Mouse (Mus musculus) lung, embryonic 16.5 days (tissue): ENCODE results near the gene Nrros. TPM values are rescaled to one million over a fixed set of nuclear protein-coding genes. Genes with fewer than 3 reads are reported as not detected.
"Not testable (repeated sequence)": the region's sequence is repeated elsewhere in the genome, so short reads cannot be mapped to it uniquely, and the experiment has no call there.

Experiments used
- ATAC-seq: fragments of 200-750 bp; cut with Nextera tagmentation; 2 replicates; pipeline ENCODE4 v1.8.0; 2017; ENCODE audit warnings: low read depth, mild to moderate bottlenecking, moderate library complexity
- H3K27ac ChIP-seq: fragments of 300-500 bp; sonication (generic); 2 replicates; pipeline ENCODE4 v1.5.1; 2014; ENCODE audit warnings: mild to moderate bottlenecking, control low read depth, low read length
- H3K27me3 ChIP-seq: fragments of 300-500 bp; sonication (generic); 2 replicates; pipeline ENCODE4 v1.6.1; 2014; ENCODE audit warnings: low read depth, low read length, mixed read lengths; ENCODE audit not compliant: control insufficient read depth, insufficient read depth
- H3K36me3 ChIP-seq: fragments of 300-500 bp; sonication (generic); 2 replicates; pipeline ENCODE4 v1.6.1; 2014; ENCODE audit warnings: low read length; ENCODE audit not compliant: control insufficient read depth, insufficient read depth
- H3K4me1 ChIP-seq: fragments of 300-500 bp; sonication (generic); replicated peaks from 2 replicates; pipeline ENCODE4 v1.6.1; 2014; ENCODE audit warnings: low read length, mixed read lengths; ENCODE audit not compliant: control insufficient read depth, insufficient read depth
- H3K4me2 ChIP-seq: fragments of 300-500 bp; sonication (generic); 2 replicates; pipeline ENCODE4 v1.6.1; 2014; ENCODE audit warnings: low read depth, low read length, control low read depth
- H3K4me3 ChIP-seq: fragments of 300-500 bp; sonication (generic); 2 replicates; pipeline ENCODE4 v1.5.1; 2014; ENCODE audit warnings: mild to moderate bottlenecking, low read length, control low read depth
- H3K9ac ChIP-seq: fragments of 300-500 bp; sonication (generic); 2 replicates; pipeline ENCODE4 v1.6.1; 2014; ENCODE audit warnings: low read length, control low read depth
- H3K9me3 ChIP-seq: fragments of 300-500 bp; sonication (generic); 2 replicates; pipeline ENCODE4 v1.6.1; 2016; ENCODE audit warnings: low read length; ENCODE audit not compliant: control insufficient read depth
- WGBS: fragments of 180-500 bp; shearing (Covaris S2); extraction: QIAGEN DNeasy Blood & Tissue Kit; methylation state at CpG from one replicate; pipeline ENCODE4 v1.1.7; 2014; 5-methylcytosine and 5-hydroxymethylcytosine counted together
- polyA plus RNA-seq: library from polyadenylated mRNA; unstranded; fragments of >200 nt; fragmentation: Nextera tagmentation; extraction: Ambion mirVana; gene quantifications from 2 replicates; pipeline ENCODE4 v1.2.1, GENCODE M21; 2015

Nrros gene
- polyA plus RNA-seq, 1 experiment from 2014 or later: 45.8 TPM

DNA sequence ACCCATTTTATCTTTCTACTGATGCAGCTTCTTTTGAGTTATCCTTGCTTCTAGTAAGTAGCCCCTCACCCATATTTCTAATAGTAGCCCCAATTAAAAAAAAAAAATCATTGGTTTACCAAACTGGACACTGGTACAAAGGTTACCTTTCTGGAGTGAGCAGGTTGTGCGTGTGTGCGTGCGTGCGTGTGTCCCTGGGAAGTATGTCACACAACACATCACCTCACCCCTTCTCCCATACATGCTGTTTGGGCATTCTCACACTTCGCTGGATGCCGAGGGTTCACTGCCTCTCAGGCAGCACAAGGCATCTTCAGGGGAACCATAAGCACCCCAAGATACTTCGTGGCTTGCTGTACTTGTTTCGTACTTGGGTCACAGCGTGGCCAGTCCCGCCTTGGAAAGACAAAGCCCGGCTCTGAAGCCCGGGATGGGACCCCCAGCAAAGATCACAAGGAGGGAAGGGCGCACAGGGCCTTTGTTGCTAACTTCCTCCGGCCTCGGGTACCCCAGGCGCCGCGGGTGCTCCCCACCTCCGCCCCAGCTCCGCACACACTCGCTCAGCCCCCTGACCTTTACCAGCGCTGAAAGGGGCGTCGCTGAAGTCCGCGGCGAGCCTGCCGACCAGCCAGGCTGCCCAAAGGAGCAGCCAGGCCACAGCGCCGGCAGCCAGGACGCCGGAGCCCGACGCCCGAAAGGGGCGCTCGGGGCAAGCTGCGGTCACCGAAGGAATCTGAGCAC is 66.3 kb downstream of the Nrros start:
- H3K4me1 ChIP-seq: peaks cover 14% of the 10 kb centered on the region
- peaks cover 7% of the 10 kb centered on the region; the same call in 1 of the 2 replicates for H3K36me3 ChIP-seq
- under 1% methylated on average over 39 of the region's 39 CpGs for WGBS
- peak overlapping the region; percentile 83 for H3K4me2 ChIP-seq
- H3K9me3 ChIP-seq: no peaks in the 10 kb centered on the region
- H3K9ac ChIP-seq: peak overlapping the region; percentile 85
- no peaks in the 10 kb centered on the region for H3K27me3 ChIP-seq
- peak overlapping the region; percentile 70 for H3K4me3 ChIP-seq
- peak; percentile 82 for ATAC-seq
- H3K27ac ChIP-seq: peak overlapping the region; percentile 77

DNA sequence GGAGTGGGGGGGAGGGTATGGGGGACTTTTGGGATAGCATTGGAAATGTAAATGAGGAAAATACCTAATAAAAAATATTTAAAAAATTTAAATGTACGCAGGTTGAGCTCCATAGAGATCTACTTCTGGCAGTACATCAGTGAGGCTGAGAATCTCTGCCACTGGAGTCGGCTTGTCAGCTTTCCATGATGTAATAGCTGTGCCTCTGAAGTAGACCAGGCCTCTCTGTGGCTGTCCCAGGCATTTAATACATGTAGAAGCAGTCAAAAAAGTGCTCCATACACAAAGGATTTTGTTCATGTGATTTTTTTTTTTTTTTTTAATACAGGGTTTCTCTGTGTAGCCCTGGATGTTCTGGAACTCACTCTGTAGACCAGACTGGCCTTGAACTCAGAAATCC is 67.6 kb downstream of the Nrros start:
- not testable (repeated sequence) for H3K36me3 ChIP-seq, H3K4me2 ChIP-seq, ATAC-seq, H3K9ac ChIP-seq, H3K27me3 ChIP-seq, H3K4me3 ChIP-seq, H3K27ac ChIP-seq, H3K9me3 ChIP-seq
- WGBS: 68% methylated on average over 2 of the region's 2 CpGs
- H3K4me1 ChIP-seq: peaks cover 14% of the 10 kb centered on the region

Other genes with a start within 250 kb of the Nrros start
- 0.33 and 0.40 TPM in 2 replicates for gene Pigz, start 231.7 kb downstream of the Nrros start, polyA plus RNA-seq
- gene 0610012G03Rik, start 217.1 kb downstream of the Nrros start, polyA plus RNA-seq: 68.1 and 71.8 TPM in 2 replicates
- gene Ncbp2, start 217.1 kb downstream of the Nrros start, polyA plus RNA-seq: 102 and 107 TPM in 2 replicates
- 11.8 and 13.5 TPM in 2 replicates for gene Senp5, start 162.3 kb downstream of the Nrros start, polyA plus RNA-seq
- 33.1 and 36.5 TPM in 2 replicates for gene Pak2, start 86.3 kb downstream of the Nrros start, polyA plus RNA-seq
- 84.6 and 85.1 TPM in 2 replicates for gene Pigx, start 65.9 kb downstream of the Nrros start, polyA plus RNA-seq
- 31.7 and 31.9 TPM in 2 replicates for gene Cep19, start 65.8 kb downstream of the Nrros start, polyA plus RNA-seq
- 0.28 TPM in 1 of 2 replicates, not detected in the other for gene Bex6, start 14.2 kb upstream of the Nrros start, polyA plus RNA-seq
- 5.0 and 5.2 TPM in 2 replicates for gene Fbxo45, start 81.6 kb upstream of the Nrros start, polyA plus RNA-seq
- gene Wdr53, start 81.6 kb upstream of the Nrros start, polyA plus RNA-seq: 19.0 and 19.8 TPM in 2 replicates
- gene Smco1, start 105.9 kb upstream of the Nrros start, polyA plus RNA-seq: 0.18 TPM in 1 of 2 replicates, not detected in the other
- gene Rnf168, start 111.9 kb upstream of the Nrros start, polyA plus RNA-seq: 26.3 and 26.9 TPM in 2 replicates
- gene Ubxn7, start 166.7 kb upstream of the Nrros start, polyA plus RNA-seq: 22.5 and 25.4 TPM in 2 replicates
- gene Tm4sf19, start 234.9 kb upstream of the Nrros start, polyA plus RNA-seq: not detected in 2 replicates